ENCODE assay signal across 14 mouse cellular contexts in genomic region chr8:46427940-46428339, GRCm38 (mm10).
"Had no signal": no experiment of that assay in that cellular context is flagged by ENCODE, and none has a peak within 500 bp of the region (broad histone marks: within the 10 kb centered on the region; RNA-seq: fewer than 3 reads in every experiment).

No protein-coding gene starts in this region.

- H3K27ac ChIP-seq: midbrain, embryonic 10.5 days; midbrain, embryonic 13.5 days; midbrain, embryonic 15.5 days; neural tube, embryonic 12.5 days; stomach, embryonic 15.5 days; stomach, postnatal 0 days had no signal

- H3K4me2 ChIP-seq: lung, embryonic 14.5 days; midbrain, embryonic 13.5 days; midbrain, embryonic 15.5 days; neural tube, embryonic 12.5 days; stomach, embryonic 15.5 days had no signal

- H3K36me3 ChIP-seq: midbrain, embryonic 10.5 days; midbrain, embryonic 13.5 days; midbrain, embryonic 15.5 days; neural tube, embryonic 12.5 days; stomach, embryonic 15.5 days had no signal

- H3K9ac ChIP-seq: lung, embryonic 14.5 days; midbrain, embryonic 13.5 days; midbrain, embryonic 15.5 days; neural tube, embryonic 12.5 days; stomach, embryonic 15.5 days had no signal

- DNase-seq: lung, adult 18-20 months; lung, embryonic 14.5 days; lung, postnatal 10 days; lung, postnatal 4 days; right cerebral cortex, postnatal 14 days; thymus, adult 2 months; thymus, postnatal 25 days; thymus, postnatal 4 days had no signal

- H3K4me3 ChIP-seq: midbrain, embryonic 10.5 days; midbrain, embryonic 13.5 days; midbrain, embryonic 15.5 days; neural tube, embryonic 12.5 days; stomach, embryonic 15.5 days had no signal

- H3K27me3 ChIP-seq: midbrain, embryonic 13.5 days; midbrain, embryonic 15.5 days; neural tube, embryonic 12.5 days; stomach, embryonic 15.5 days had no signal

- H3K4me1 ChIP-seq: midbrain, embryonic 10.5 days; midbrain, embryonic 13.5 days; midbrain, embryonic 15.5 days; neural tube, embryonic 12.5 days; stomach, embryonic 15.5 days had no signal

- H3K9me3 ChIP-seq: midbrain, embryonic 10.5 days; midbrain, embryonic 13.5 days; midbrain, embryonic 15.5 days; neural tube, embryonic 12.5 days; stomach, embryonic 15.5 days had no signal

- ATAC-seq: midbrain, embryonic 13.5 days; midbrain, embryonic 15.5 days had no signal
